ENCODE assay signal across 7 mouse cellular contexts in genomic region chr10:122964241-122964636, GRCm38 (mm10).
DNase-seq lines count a peak whose midpoint lies in the region; ATAC-seq lines count a peak whose summit lies in the region.

No protein-coding gene starts in this region.

- no peak for ATAC-seq in lung, embryonic 16.5 days (ENCODE audit: low read depth)
- peak; percentile 15; the same call in 1 of the 2 replicates for ATAC-seq in forebrain, embryonic 15.5 days (replicated peaks)
- no peak for ATAC-seq in limb, embryonic 11.5 days (ENCODE audit: insufficient number of reproducible peaks, low FRiP score, low TSS enrichment, low read depth)
- no peak for ATAC-seq in stomach, embryonic 16.5 days (ENCODE audit: insufficient read depth, low FRiP score)
- ATAC-seq in megakaryocyte-erythroid progenitor cell, adult 5-6 weeks (replicated peaks; ENCODE audit: low FRiP score, low TSS enrichment, poor library complexity, severe bottlenecking): no peak

- H3K9ac ChIP-seq in lung, embryonic 16.5 days (ENCODE audit: low read length): peak overlapping the region; percentile 49; the same call in 1 of the 2 replicates
- 0 out of 2 replicates have a peak overlapping the region, but pooled peaks have one; percentile 25 for H3K9ac ChIP-seq in forebrain, embryonic 15.5 days (replicated peaks)
- no peak overlapping the region for H3K9ac ChIP-seq in limb, embryonic 11.5 days (ENCODE audit: low read length)
- peak overlapping the region; percentile 50 for H3K9ac ChIP-seq in stomach, embryonic 16.5 days (ENCODE audit: low read length)

- WGBS in lung, embryonic 16.5 days: 46% methylated on average over 4 of the region's 4 CpGs
- WGBS in forebrain, embryonic 15.5 days: 21% methylated on average over 4 of the region's 4 CpGs
- 31% methylated on average over 4 of the region's 4 CpGs for WGBS in limb, embryonic 11.5 days
- 44% methylated on average over 4 of the region's 4 CpGs for WGBS in stomach, embryonic 16.5 days

- no peak overlapping the region for H3K4me2 ChIP-seq in lung, embryonic 16.5 days (ENCODE audit: low read depth, low read length)
- H3K4me2 ChIP-seq in forebrain, embryonic 15.5 days (replicated peaks): no peak overlapping the region
- H3K4me2 ChIP-seq in limb, embryonic 11.5 days (ENCODE audit: low read depth, severe bottlenecking): peak overlapping the region; percentile 49; the same call in 1 of the 2 replicates
- H3K4me2 ChIP-seq in stomach, embryonic 16.5 days (ENCODE audit: low read depth, low read length): peak overlapping the region; percentile 42

- peaks cover 8% of the 10 kb centered on the region for H3K4me1 ChIP-seq in lung, embryonic 16.5 days (replicated peaks; ENCODE audit: control insufficient read depth, insufficient read depth, low read length)
- H3K4me1 ChIP-seq in forebrain, embryonic 15.5 days: peaks cover 16% of the 10 kb centered on the region
- peaks cover 18% of the 10 kb centered on the region for H3K4me1 ChIP-seq in limb, embryonic 11.5 days (ENCODE audit: control insufficient read depth, insufficient read depth, low read length)
- H3K4me1 ChIP-seq in stomach, embryonic 16.5 days (ENCODE audit: control insufficient read depth, insufficient read depth, low read length): peaks cover 16% of the 10 kb centered on the region

- H3K27ac ChIP-seq in lung, embryonic 16.5 days (ENCODE audit: low read length): no peak overlapping the region
- H3K27ac ChIP-seq in forebrain, embryonic 15.5 days (replicated peaks): peak overlapping the region; percentile 13
- H3K27ac ChIP-seq in limb, embryonic 11.5 days (replicated peaks; ENCODE audit: low read depth, low read length): no peak overlapping the region
- no peak overlapping the region for H3K27ac ChIP-seq in stomach, embryonic 16.5 days (ENCODE audit: low read length)

- no peak for DNase-seq in lung, postnatal 14 days
- DNase-seq in limb, embryonic 11.5 days (ENCODE audit: low spot score): no peak
- no peak for DNase-seq in left cerebral cortex, postnatal 36 days (ENCODE audit: low spot score in 2 of 2)

- H3K36me3 ChIP-seq in lung, embryonic 16.5 days (ENCODE audit: control insufficient read depth, insufficient read depth, low read length): no peaks in the 10 kb centered on the region
- no peaks in the 10 kb centered on the region for H3K36me3 ChIP-seq in forebrain, embryonic 15.5 days
- H3K36me3 ChIP-seq in limb, embryonic 11.5 days (ENCODE audit: control insufficient read depth, insufficient read depth, low read length): no peaks in the 10 kb centered on the region
- no peaks in the 10 kb centered on the region for H3K36me3 ChIP-seq in stomach, embryonic 16.5 days (ENCODE audit: control insufficient read depth, insufficient read depth, low read length)

- no peak overlapping the region for H3K4me3 ChIP-seq in lung, embryonic 16.5 days (ENCODE audit: low read length)
- H3K4me3 ChIP-seq in forebrain, embryonic 15.5 days: no peak overlapping the region
- H3K4me3 ChIP-seq in limb, embryonic 11.5 days (ENCODE audit: low read depth, low read length): no peak overlapping the region
- H3K4me3 ChIP-seq in stomach, embryonic 16.5 days (replicated peaks; ENCODE audit: low read length): no peak overlapping the region

- H3K27me3 ChIP-seq in lung, embryonic 16.5 days (ENCODE audit: control insufficient read depth, insufficient read depth, low read depth, low read length): no peaks in the 10 kb centered on the region
- no peaks in the 10 kb centered on the region for H3K27me3 ChIP-seq in forebrain, embryonic 15.5 days
- H3K27me3 ChIP-seq in limb, embryonic 11.5 days (ENCODE audit: control insufficient read depth, insufficient read depth, low read length): no peaks in the 10 kb centered on the region
- H3K27me3 ChIP-seq in stomach, embryonic 16.5 days (ENCODE audit: control insufficient read depth, insufficient read depth, low read length): peaks cover 2% of the 10 kb centered on the region; the same call in 1 of the 2 replicates

- intact Hi-C loops in left cerebral cortex, postnatal 36 days (cut with DNase I): loop anchor here (5.0 kb wide), 1 partner anchor 52 kb away; no protein-coding TSS in a partner anchor

- no peaks in the 10 kb centered on the region for H3K9me3 ChIP-seq in lung, embryonic 16.5 days (ENCODE audit: control insufficient read depth, low read length)
- H3K9me3 ChIP-seq in forebrain, embryonic 15.5 days: no peaks in the 10 kb centered on the region
- H3K9me3 ChIP-seq in limb, embryonic 11.5 days (ENCODE audit: control insufficient read depth, low read length): no peaks in the 10 kb centered on the region
- H3K9me3 ChIP-seq in stomach, embryonic 16.5 days (replicated peaks; ENCODE audit: control insufficient read depth, low read length): no peaks in the 10 kb centered on the region

Comparison
In these comparisons a context has a peak if more than half of its experiments do, and no peak if none do; other contexts are left out.
1. H3K4me2 ChIP-seq: peak in limb, embryonic 11.5 days (single experiment) and stomach, embryonic 16.5 days (single experiment); none in lung, embryonic 16.5 days (single experiment) and forebrain, embryonic 15.5 days (single experiment).